Mouse (Mus musculus) kidney, adult 9 months (tissue): ENCODE data around the gene Gm9049.
"Not testable (repeated sequence)": the region's sequence is repeated elsewhere in the genome, so short reads cannot be mapped to it uniquely, and the experiment has no call there.

Experiments used
- DNase-seq: peaks from one replicate; pipeline ENCODE4 v3.0.0; 2022

Gm9049 gene

GRCm38 (mm10) chr10:118354005-118354404 lies at the start of gene Gm9049:
Gene Gm9049 (minus strand): TSS chr10:118354105.
- DNase-seq = not testable (repeated sequence)

GRCm38 (mm10) chr10:118399917-118400316 lies 46.0 kb upstream of the Gm9049 start:
- no peak for DNase-seq

DNA sequence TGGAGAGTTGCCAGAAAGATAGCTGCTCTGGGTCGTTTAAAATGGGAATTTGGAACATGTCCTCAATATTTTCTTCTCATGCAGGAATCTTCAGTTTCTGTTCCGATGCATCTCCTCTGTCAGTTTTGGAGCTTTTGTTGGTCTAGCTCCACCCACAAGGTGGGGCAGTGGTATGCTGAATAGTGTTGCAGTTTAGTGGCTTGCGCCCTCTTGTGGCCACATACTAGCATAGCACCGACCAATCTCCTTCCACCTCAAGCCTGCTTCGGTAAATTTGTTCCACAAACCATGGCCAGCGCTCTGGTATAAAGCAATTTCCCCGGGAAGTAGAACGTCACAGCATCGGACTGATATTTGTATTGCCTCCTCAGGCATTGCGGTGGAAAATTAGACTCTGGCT lies 16.5 kb upstream of the Gm9049 start:
- DNase-seq = peak; percentile 80

GRCm38 (mm10) chr10:118369518-118369917 lies 15.6 kb upstream of the Gm9049 start:
- DNase-seq = no peak

GRCm38 (mm10) chr10:118348579-118348978 lies 5.3 kb downstream of the Gm9049 start, which contains the start of gene Gm9048:
Gene Gm9048 (minus strand): TSS chr10:118348679.
- DNase-seq = not testable (repeated sequence)

DNA sequence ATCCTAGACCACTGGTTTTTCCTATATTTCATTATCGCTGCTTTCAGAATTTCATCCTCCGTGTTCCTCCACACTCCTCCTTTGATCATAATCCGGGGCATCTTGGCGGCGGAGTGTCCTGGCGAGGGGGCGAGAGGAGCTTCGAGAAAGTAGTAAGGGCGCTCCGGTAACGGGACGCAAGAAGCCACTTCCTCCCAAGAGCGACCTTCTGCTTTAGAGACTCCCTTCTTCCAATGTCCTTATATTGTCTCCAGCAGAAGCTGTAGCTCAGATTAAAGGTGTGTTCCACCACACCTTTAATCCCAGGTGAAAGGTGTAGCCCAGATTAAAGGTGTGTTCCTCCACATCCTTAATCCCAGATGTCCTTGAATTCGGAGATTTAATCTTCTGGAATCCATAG lies 10.8 kb downstream of the Gm9049 start, which contains the start of gene Gm9046:
Gm9046 (minus strand) TSS at position 101 of the 400 bp plus-strand sequence.
- DNase-seq = not testable (repeated sequence)

GRCm38 (mm10) chr10:118337731-118338130 lies 16.2 kb downstream of the Gm9049 start, which contains the start of gene Gm9045:
Gene Gm9045 (minus strand): TSS chr10:118337831.
- DNase-seq = not testable (repeated sequence)

- not testable (repeated sequence) for DNase-seq
These were observed 21.6 kb downstream of the Gm9049 start, which contains the start of gene Gm9044 for GRCm38 (mm10) chr10:118332308-118332707. Gene Gm9044 (minus strand): TSS chr10:118332408.

DNA sequence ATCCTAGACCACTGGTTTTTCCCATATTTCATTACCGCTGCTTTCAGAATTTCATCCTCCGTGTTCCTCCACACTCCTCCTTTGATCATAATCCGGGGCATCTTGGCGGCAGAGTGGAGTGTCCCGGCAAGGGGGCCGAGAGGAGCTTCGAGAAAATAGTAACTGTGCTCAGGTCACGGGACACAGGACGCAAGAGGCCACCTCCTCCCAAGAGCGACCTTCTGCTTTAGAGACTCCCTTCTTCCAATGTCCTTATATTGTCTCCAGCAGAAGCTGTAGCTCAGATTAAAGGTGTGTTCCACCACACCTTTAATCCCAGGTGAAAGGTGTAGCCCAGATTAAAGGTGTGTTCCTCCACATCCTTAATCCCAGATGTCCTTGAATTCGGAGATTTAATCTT lies 27.0 kb downstream of the Gm9049 start, which contains the start of gene Gm9040:
Gm9040 (minus strand) TSS at position 101 of the 400 bp plus-strand sequence.
- not testable (repeated sequence) for DNase-seq

- DNase-seq = no peak
These were observed 34.9 kb downstream of the Gm9049 start for GRCm38 (mm10) chr10:118319024-118319423.

GRCm38 (mm10) chr10:118302133-118302532 lies 51.8 kb downstream of the Gm9049 start:
- not testable (repeated sequence) for DNase-seq
